Mouse (Mus musculus) T-helper 17 cell (primary cell): ENCODE measurements around the gene Pcsk6.

Experiments used
- in situ Hi-C, 2 experiments: fragments of 300-600 bp; cut with MboI, MseI; formaldehyde crosslinking; loops; 1 replicate in 1 of 2; 2 replicates in 1 of 2; pipeline ENCODE4 v1.15.1; 2025; ENCODE audit warnings: high pct_unique_total_duplicates in 2 of 2

Pcsk6 gene

DNA sequence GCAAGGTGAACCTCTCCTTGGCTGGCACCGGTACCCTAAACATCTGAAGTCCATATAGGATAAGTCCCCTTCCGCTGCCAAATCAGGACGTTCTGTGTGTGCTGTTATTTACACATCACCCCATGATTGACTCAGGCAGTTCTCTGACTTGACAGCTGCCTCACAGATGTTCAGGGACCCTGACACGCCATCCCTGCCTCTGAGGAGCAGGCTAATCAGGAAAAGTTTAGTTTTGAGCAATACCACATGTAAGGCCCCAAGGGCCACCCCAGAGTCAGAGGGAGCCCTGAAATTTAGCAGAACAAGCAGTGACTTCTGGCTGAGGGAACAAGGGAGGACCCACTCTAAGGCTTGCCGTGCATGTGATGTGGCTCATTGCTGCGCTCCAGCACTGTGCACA is 130.8 kb downstream of the Pcsk6 start:
- in situ Hi-C loops = no loop called here

DNA sequence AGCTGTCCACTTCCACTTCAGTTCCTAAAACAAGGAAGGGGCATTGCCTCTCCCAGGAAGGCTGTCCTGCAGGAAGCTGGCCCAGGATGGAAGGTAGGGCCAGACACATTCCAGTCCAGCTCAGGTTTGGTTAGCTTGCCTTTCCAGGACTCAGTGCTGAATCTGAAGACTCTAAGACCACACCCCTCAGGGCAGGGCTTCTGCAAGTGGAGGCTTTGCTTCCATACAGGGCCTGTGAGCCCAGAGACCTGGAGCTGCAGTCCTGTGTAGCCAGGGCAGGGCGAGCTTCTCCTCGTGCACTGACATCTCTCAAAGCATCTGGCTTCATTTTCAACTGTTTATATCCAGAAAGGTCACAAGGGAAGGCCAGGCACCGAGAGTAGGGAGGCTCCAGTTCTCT is 131.9 kb downstream of the Pcsk6 start:
- in situ Hi-C loops = no loop called here

DNA sequence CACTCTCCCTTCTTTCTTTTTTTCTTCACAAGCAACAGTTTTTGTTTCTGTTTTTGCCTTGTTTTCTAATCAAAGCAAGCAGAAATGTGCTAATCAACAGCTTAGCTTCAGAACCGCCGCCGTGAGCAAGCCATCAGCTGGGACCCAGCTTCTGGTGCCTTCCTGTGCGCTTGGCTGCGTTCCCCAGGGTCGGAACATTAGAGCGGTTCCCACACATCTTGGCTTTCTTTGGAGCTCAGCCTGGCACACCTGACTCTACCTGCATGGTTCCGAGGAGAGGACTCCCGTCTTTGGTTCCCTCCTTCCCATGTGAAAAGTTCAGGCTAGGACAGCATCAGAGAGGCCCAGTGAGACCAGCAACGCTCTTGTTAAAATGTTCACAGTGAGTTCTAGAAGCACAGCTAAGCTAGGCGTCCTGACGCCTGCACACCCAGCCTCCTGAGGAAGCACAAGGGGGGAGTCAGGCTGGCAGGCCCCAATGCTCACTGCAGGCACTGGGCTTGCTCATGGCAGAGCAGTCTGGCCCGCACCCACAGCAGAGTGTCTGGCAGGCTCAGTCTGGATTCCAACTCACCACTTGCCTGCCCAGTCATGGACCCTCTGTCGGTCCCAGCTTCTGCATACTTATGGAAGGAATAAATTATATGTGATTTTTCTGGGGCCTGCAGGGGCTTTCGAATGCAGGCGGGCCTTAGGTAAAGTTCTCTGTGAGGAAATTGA is 139.7 kb downstream of the Pcsk6 start:
- in situ Hi-C loops = no loop called here

DNA sequence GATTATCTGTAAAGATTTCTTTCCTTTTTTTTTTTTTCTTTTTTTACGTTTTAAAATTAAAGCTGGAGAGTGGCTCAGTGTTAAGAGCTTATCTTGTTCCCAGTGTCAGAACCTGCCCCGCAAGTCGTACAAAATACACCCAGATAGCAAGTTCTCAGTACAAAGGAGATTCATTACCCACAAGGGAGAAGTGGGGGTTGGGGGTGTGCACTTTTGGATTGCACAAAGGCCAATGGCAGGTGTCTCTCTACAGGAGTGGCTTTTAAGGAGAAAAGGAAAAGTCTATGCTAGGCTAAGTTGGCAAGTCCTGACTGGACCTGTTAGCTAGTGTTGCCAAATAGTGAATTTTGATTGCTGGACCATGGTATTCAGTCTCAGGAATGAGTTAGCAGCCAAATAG is 140.3 kb downstream of the Pcsk6 start:
- in situ Hi-C loops = no loop called here

DNA sequence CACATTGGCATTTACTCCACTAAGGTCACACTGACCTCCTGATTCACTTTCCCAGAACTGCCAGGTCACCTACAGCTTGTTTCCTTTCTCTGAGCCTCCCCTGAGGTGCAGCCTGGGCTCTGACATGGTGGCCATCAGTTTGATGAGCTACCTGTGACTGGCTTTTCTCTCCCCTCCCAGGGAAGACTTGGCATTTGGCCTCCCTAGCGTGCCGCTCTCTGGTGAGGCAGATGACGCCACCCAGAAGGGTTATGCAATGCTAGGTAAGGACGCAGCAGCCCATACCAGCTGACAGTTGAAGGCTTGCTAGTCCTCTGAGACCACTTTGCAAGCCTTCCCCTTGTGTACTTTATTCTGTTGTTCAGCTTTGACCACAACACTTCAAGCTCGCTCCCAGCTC is 141.9 kb downstream of the Pcsk6 start:
- in situ Hi-C loops = no loop called here

DNA sequence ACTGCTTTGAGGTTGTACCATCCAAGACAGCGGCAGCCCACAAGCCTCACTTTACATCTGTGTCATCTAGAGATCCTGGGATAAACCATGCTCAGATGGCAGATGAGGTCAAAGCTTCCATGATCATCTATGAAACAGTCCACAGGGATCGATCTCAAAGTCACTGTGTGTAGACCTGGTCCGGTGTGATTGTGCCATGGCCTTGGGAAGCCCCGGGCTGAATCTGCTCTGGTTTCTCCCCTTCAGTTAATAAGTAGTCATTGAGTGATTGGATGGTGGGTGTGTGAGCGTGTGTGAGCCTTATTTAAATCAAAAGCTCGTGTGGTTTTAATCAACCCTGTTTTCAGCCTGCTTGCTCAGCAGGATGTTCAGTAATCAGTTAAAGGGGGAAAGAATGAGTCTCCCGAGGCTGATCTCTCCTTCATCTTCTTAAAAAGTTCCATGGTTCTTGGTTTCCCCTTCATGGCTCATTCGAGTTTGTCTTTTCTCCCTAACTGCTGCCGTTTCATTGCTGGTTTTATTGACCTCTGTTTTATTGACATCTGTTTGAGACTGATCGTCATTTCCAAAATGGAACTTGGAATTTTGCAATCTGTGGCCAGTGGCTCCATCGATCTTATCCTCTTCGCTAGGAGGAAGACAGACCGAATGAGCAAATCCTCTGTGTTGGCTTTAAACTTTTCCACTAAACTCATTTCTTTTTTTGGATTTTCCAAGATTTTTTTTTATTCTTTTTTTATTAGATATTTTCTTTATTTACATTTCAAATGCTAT is 142.5 kb downstream of the Pcsk6 start:
- in situ Hi-C loops = no loop called here

DNA sequence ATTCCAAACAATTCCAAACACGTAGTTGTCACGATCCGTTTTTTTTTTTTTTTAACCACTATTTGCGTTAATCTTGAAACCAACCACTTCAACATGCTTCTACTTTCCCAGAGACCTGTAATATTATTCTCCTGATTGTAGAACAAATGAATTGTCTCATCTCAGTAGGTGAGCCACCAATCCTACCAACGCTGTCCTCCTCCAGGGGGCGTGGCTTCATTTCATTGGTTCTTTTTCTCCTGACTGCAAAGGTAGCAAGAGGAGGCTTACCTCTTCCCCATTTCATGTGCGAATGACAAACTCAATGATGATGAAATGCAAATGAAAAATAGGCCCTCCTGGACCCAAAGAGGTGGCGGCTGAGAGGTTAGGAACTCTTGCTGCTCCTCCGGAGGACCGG is 143.5 kb downstream of the Pcsk6 start:
- in situ Hi-C loops = no loop called here

DNA sequence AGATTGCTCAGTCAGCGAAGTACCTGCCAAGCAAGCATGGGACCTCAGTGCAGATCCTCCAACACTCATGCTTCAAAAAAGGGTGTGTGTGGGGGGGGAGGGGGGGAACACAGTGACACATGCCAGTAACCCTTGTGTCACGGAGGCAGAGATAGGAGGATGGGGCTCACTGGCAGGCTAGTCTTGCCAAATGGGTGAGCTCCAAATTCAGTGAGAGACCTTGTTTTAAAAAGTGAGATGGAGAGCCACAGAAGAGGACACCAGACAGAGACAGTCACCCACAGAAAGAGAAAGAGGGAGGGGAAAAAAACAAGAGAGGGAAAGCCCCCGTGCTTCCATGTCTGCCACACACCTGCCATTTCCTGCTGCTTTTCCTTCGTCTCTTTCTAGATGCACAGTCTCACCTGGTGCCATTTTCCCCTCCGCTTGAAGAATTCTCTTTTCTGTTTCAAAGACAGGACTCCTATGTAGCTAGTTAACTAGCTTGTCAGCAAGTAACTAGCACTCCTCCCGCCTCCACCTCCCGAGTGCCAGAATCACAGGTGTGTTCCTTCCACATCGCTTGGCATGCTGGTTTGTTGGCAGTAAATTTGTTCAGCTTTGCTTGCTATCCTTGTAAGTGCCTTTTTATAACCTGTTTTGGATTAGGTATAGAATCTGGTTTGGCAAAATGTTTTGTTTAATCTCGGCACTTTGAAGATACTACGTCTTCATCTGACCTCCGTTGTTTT is 146.8 kb downstream of the Pcsk6 start:
- in situ Hi-C loops = no loop called here

DNA sequence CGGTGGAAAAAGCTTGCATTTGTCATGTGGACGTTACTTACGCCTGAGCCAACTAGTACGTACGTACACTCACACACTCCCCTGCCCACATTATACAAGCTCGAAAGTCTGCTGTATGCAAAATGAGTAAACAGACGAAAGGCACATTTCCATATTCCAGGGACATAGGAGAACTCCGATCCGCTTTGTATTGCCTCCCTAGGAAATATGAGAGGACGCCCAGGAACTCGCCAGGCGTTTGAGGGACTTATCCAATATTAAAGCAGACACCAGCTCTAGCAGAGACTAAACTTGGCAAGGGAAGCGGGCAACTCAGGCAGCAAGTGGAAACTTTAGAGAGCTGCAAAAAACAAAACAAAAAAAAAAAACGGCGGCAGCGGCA is 147.3 kb downstream of the Pcsk6 start:
- in situ Hi-C loops = no loop called here

DNA sequence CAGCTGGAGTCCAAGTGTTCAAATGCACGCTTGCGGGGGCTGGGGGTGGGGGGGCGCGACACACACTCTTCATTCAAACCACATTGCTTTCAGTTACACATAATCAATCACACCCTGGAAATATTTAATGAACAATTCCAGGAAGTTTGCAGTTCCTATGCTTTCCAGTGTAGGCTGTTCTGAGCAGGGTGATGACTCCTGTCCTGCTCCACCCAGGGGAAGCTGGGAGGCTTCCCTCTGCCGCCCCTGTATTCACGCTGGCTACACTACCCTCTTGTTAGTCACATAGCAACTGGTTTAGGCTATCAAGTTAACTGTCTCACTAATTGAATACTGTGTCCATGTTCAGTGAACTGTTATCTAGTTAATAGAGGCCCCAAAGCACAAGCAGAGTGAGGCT is 149.0 kb downstream of the Pcsk6 start:
- in situ Hi-C loops = no loop called here

DNA sequence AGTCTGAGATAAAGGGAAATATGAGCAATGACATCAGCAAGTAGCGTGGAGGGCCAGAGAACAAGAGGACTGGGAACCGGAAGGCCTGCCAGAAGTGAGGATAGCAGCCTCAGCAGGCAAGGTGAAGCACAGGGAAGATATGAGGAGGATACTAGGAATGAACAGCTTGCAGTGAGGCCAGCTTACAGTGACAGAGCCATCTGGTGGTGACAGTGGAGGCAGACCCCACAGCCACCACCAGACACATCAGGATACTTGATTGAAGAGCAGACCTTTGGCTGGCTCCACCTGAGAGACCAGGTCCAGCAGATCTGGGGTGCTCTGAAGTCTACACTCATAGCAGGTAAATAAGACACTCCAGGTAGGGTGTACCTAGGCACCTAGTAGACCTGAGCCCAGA is 166.2 kb downstream of the Pcsk6 start:
- in situ Hi-C loops = no loop called here

DNA sequence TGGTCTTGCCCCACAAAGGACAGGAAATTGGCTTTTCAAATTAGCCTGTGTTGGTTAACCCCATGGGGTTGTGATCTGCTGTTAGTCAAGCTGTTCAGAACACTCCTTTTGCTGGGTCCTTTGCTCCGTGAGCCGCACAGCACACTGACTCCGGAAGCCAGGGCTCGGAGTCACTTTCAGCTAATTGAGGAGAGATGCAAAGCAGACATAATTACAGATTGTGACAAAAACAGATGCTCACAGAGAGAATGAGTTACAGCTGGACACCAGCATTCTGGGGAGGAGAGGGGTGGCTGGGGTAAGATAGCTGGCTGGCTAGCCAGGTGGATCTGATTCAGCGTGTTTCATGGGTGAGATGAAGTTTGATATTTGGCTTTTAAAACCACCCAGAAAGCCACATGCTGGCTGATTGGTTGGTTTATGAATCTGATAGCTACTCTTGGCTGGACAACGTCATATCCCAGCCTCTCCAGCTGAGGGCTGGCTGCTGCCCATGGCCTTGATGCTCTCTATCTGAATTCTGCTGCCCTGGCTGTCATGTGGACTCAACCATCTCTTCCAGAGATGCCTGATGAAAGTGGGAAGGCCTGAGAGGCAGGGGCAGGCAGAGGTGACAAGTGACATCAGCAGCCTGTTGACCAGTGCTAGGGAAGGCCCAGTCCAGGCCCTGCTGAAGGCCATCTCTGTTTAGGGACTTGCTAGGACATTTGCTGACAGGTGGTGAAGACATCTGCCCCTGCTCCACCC is 167.4 kb downstream of the Pcsk6 start:
- in situ Hi-C loops = no loop called here

DNA sequence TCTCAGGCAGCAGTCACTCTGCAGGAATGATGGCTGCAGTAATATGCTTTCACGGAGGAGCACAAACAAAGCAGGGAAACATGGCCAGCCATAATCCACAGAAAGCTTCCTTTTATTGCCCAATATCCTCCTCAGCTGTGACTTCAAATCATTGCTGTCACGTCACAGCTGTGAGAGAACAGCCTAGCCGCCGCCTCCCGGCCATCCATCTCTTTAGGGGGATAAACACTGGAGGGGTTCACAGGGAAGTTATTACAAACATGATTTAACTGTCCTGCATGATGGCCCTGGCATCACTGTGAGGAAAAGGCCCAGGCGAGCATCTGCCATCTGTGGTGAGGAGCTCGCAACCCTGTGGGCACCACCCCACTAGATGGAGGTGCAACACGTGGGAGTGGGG is 175.3 kb downstream of the Pcsk6 start:
- in situ Hi-C loops = no loop called here

DNA sequence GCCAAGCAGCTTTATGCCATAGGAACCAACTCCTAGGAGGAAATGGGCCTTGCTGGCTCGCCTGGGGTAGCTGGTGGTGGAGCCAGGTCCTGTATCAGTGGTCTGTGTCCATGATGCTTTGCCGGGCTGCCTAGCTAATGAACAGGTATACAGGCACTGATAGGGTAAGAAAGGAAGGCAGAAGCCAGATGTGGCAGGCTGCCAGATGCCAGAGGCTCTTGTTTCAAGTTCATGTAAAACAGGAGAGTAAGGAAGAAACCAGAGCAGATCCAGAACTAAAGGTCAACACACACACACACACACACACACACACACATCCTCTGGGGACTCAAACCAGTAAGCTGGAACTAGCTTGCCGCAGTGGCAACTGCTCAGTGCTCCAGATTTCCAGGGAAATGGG is 176.7 kb downstream of the Pcsk6 start:
- in situ Hi-C loops = no loop called here

DNA sequence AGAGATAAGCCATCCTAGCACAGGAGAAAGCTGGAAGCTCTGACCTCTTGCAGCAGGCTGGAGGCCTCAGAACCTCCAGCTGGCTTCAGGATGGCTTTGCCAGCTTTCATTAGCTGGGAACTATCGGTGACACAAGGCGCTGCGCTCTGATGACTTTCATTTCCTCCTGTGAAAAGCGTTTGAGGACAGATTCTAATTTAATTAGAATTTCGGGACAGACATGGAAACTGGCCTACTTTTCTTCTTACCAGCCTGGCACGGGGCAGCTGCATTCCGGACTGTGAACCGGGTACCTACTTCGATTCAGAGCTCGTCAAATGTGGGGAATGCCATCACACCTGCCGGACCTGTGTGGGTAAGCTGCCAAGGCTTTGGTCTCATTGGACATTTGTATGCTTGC is 177.2 kb downstream of the Pcsk6 start:
- in situ Hi-C loops = no loop called here

DNA sequence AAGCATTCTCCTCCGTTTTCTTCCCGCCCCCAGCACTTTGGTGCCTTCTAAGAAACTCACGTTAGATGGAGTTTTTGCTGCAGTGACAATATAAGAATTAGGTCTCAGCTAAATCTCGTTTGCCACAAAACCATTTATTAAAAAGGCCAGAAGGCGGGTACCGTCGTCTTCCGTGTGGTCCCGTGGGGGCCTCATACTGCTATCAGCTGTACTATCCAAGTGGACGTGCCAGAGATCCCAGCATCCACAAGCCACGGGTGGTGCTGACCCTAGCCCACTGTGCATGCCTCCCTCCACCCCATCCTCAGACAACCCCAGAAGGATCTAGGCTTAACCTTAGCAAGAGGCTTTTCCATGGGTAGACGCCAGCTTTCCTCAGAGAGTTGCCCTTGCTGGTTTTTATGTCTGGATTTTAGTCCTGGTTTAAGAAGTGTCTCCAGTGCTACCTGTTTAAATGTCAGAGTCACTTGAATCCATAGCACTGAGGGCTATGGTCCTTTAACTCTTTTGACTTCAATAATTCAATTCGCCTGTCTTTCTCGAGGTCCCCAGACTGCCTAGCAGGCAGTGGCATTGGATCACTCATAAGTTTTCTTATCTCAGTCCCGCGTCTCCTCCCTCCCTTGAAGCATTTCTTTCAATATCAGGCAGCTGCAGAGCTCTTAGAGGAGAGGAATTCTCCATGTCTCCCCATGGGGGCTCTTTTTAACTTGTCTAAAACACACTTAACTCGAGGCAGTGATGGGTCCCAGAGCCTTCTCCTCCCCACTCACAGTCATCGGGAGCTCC is 178.7 kb downstream of the Pcsk6 start:
- in situ Hi-C loops = no loop called here

DNA sequence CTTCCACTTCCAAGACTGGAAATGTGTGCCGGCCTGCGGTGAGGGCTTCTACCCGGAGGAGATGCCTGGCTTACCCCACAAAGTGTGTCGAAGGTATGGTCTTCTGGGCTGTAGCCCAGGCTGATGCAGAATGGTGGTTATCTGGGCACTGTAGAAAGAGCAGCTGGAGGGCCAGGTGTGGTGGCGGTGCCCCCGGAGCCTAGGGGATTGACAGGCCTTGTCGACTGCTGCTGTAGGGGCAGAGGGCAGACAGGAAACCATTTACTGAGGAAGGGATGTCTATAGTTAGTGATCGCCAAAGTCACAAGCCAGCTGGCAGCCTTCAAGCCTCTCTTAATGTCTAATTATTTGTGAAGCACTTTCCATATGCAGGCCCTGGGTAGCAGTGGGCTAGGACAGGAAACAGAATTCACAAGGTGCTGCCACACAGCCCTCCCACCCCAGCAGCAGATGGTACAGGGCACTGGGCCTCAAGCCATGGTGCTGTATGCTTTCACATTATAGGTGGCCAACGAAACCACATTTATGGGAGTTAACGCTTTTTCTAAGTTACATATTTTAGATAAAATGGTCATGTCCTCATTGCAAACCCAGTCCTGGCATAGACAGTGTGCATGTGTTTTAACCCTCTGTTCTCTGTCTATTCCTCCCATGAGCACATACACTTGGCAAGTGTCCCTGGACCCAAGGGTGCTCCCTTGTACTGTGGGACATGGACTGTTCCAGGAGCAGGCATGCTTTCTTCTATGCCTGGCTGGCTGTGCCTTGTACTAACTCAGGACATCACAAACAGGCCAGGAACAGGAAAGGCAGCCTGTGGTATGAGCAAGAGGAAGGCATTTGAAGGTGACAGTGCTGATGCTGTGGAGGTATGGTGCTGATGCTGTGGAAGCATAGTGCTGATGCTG is 182.3 kb downstream of the Pcsk6 start, which contains the start of gene Gm45213:
Gene Gm45213, plus strand, starts transcription at position 51 of the 908 bp plus-strand sequence.
- in situ Hi-C loops = no loop called here

DNA sequence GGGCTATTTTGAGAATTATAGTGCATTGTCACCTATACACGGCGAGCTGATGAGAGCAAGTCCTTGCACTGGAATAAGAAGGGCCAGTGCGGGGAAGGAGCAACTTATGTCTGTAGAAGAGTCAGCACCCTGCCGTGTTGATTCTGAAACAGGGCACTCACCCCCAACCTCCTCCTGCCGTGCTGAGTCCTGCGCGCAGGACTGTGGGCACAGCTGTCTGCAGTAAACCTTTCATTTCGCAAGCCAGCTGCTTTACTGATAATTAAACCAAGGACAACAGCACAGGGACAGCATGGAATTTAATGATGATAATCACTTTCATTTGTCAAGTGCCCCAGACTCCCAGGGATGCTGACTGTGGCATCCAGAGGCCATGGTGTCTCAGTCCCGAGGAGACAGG is 183.1 kb downstream of the Pcsk6 start:
- in situ Hi-C loops = no loop called here

DNA sequence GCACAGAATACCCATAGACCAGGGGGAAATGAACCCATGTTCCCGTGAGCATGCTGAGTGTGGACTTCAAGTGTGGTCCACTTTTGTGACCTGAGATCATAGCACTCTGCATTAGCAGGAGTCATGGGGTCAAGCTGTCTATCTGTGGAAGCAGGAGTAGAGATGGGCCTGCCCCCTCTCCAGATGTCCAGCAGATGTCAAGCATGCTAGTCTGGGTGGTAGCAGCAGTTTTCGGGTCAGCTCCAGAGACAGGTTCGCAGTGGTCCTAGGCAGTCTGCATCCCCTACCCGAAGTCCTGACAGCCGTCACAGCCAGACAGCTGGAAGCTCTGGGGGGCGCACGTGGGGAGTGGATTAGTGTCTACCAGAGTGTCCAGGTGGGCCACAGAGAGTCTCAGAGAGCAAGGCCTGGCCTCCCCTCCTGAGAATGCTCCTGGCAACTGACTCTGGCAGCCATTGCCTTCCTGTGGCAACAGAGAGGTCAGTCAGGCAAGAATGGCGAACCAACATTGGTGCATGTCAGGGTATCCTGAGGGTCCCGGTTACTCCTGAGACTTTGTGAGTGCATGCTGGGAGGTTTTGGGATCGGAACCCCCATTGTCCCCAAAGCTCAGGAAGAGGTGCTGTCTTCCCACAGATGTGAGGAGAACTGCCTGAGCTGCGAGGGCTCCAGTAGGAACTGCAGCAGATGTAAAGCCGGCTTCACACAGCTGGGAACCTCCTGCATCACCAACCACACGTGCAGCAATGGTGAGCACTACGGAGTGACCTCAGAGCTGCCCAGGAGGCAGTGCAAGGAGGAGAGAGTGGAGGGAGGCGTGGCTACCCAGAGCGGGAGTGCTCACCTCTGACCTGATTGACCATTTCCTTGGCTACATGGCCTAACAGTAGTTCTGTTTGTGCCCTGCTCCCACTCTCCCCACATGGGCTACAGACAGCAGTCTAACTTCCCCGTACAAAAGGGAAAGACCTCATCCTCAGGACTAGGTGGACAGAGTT is 185.7 kb downstream of the Pcsk6 start:
- in situ Hi-C loops = no loop called here
